Mouse (Mus musculus): ENCODE data around the gene Gm7298. TPM values are rescaled to one million over a fixed set of nuclear protein-coding genes. Genes with fewer than 3 reads are reported as not detected.
"Not testable (repeated sequence)": the region's sequence is repeated elsewhere in the genome, so short reads cannot be mapped to it uniquely, and the experiment has no call there.

Gm7298 gene
- polyA plus RNA-seq (2015; fragmentation: Nextera tagmentation; extraction: Ambion mirVana), result not detected in 2 replicates

DNA sequence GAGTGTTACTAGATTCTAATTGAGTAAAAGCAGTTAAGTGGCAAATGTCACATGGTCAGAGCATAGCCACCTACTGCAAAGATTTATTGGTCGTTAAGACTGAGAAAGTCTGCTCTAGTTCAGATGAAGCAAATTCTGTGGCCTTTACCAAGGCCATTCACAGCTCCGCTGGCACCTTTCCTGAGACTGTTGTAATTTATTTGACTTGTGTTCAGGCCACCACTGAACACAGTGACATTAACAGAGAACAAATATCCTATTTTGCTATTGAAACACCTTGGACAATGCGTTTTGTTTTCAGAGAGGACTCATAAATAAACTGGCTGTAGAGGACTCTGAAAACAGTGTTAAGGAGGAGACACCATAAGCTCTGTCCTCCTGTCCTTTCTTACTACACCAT lies at the start of gene Gm7298:
Gm7298 (plus strand) TSS at position 301 of the 400 bp plus-strand sequence.
- Histone ChIP-seq H3K4me1 (replicated peaks) (no peaks in the 10 kb centered on the region), H3K9me3 (no peaks in the 10 kb centered on the region), H3K27me3 (replicated peaks) (no peaks in the 10 kb centered on the region), H3K4me3 (replicated peaks) (no peak within 1 kb of the TSS), H3K4me2 (replicated peaks) (no peak within 1 kb of the TSS), H3K9ac (no peak within 1 kb of the TSS), H3K27ac (no peak within 1 kb of the TSS), H3K36me3 (no peaks in the 10 kb centered on the region)
- 58% methylated on average over 3 of the region's 3 CpGs for WGBS
- no peak for ATAC-seq

DNA sequence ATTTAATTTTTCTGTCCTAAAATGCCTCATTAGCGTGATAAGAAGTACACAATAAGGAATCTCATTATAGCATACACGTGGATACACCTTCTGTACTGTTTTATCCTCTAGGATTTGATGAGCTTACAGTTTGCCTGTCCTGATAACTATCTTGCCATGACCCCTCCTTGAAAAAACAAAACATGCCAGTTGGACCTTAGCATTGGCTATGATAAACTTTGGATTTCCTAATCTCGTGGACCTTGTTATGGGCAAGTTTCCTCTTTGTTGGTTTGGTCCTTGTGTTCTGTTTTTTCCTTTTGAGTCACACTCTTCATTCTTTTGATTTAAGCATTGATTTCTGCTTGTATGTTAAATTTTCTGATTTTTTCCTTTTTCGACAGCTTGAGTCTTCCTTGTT lies 95.3 kb downstream of the Gm7298 start:
- Histone ChIP-seq H3K9ac (no peak overlapping the region), H3K4me2 (replicated peaks) (no peak overlapping the region), H3K36me3 (no peaks in the 10 kb centered on the region), H3K27me3 (replicated peaks) (no peaks in the 10 kb centered on the region), H3K4me1 (replicated peaks) (no peaks in the 10 kb centered on the region), H3K27ac (no peak overlapping the region), H3K4me3 (replicated peaks) (no peak overlapping the region), H3K9me3 (no peaks in the 10 kb centered on the region)
- no peak for ATAC-seq
- 82% methylated on average over 4 of the region's 4 CpGs for whole genome bisulfite sequencing

DNA sequence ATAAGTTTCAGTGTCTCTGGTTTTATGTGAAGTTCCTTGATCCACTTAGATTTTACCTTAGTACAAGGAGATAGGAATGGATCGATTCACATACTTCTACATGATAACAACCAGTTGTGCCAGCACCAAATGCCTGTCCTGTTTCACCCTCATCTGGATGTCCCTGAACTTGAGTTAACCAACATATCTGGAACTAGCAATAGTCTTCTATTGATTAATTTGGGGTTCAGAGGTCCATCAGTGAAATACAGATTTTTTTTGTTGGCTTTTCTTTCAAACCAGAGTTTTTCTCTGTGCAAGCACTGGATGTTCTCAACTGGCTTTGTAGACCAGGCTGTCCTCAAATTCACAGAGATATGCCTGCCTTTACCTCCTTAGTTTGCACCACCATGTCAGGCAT lies 103.6 kb downstream of the Gm7298 start:
- Histone ChIP-seq H3K4me3 (replicated peaks) (no peak overlapping the region), H3K36me3 (no peaks in the 10 kb centered on the region), H3K9ac (no peak overlapping the region), H3K9me3 (no peaks in the 10 kb centered on the region), H3K4me1 (replicated peaks) (no peaks in the 10 kb centered on the region), H3K27ac (no peak overlapping the region), H3K4me2 (replicated peaks) (no peak overlapping the region), H3K27me3 (replicated peaks) (no peaks in the 10 kb centered on the region)
- ATAC-seq, result no peak
- 94% methylated on average over 1 of the region's 1 CpGs for WGBS

DNA sequence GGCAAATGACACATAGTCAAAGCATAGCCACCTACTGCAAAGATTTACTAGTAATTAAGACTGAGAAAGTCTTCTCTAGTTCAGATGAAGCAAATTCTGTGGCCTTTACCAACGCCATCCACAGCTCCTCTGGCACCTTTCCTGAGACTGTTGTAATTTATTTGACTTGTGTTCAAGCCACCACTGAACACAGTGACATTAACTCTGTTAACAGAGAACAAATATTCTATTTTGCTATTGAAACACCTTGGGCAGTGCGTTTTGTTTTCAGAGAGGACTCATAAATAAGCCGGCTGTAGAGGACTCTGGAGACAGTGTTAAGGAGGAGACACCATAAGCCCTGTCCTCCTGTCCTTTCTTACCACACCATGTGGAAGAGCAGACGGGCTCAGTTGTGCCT lies 105.5 kb downstream of the Gm7298 start, which contains the start of gene Mug1:
Mug1 (plus strand) TSS at position 271 of the 400 bp plus-strand sequence.
- H3K27me3 ChIP-seq (replicated peaks); H3K9me3 ChIP-seq; H3K4me1 ChIP-seq (replicated peaks); H3K36me3 ChIP-seq; H3K27ac ChIP-seq; H3K4me3 ChIP-seq (replicated peaks); ATAC-seq; H3K4me2 ChIP-seq (replicated peaks); H3K9ac ChIP-seq: not testable (repeated sequence)
- WGBS, result 78% methylated on average over 4 of the region's 4 CpGs

Other genes with a start within 250 kb of the Gm7298 start
- 1.1 and 2.0 TPM in 2 replicates for gene A2m, start 97.6 kb upstream of the Gm7298 start, polyA plus RNA-seq (2015; fragmentation: Nextera tagmentation; extraction: Ambion mirVana)
- gene Mug1, start 105.6 kb downstream of the Gm7298 start, polyA plus RNA-seq (2015; fragmentation: Nextera tagmentation; extraction: Ambion mirVana), result not detected in 2 replicates

Data from intestine, embryonic 15.5 days (tissue).